Mouse (Mus musculus) embryonic facial prominence, embryonic 12.5 days (tissue): ENCODE measurements at regions not wholly inside any gene's neighbourhood (a gene's known extent, or its start where the extent isn't known, plus 50 kb on each side); places are given as distances from the start of the nearest gene placed in this dataset.

Experiments
- ATAC-seq: fragments of 200-750 bp; cut with Nextera tagmentation; 2 replicates; pipeline ENCODE4 v1.8.0; 2017; ENCODE audit not compliant: insufficient number of reproducible peaks, insufficient read depth, low FRiP score, low TSS enrichment
- H3K27ac ChIP-seq: fragments of 300-500 bp; sonication (generic); 2 replicates; pipeline ENCODE4 v1.5.1; 2016; ENCODE audit warnings: mild to moderate bottlenecking
- H3K27me3 ChIP-seq: fragments of 300-500 bp; sonication (generic); 2 replicates; pipeline ENCODE4 v1.6.1; 2016; ENCODE audit warnings: mild to moderate bottlenecking, moderate library complexity
- H3K36me3 ChIP-seq: fragments of 300-500 bp; sonication (generic); 2 replicates; pipeline ENCODE4 v1.6.1; 2016; ENCODE audit warnings: mild to moderate bottlenecking
- H3K4me1 ChIP-seq: fragments of 300-500 bp; sonication (generic); 2 replicates; pipeline ENCODE4 v1.6.1; 2016
- H3K4me2 ChIP-seq: fragments of 300-500 bp; sonication (generic); replicated peaks from 2 replicates; pipeline ENCODE4 v1.6.1; 2016; ENCODE audit warnings: mild to moderate bottlenecking, moderate library complexity
- H3K4me3 ChIP-seq: fragments of 300-500 bp; sonication (generic); 2 replicates; pipeline ENCODE4 v1.5.1; 2016; ENCODE audit warnings: mild to moderate bottlenecking
- H3K9ac ChIP-seq: fragments of 300-500 bp; sonication (generic); 2 replicates; pipeline ENCODE4 v1.6.1; 2016; ENCODE audit warnings: mild to moderate bottlenecking, moderate library complexity
- H3K9me3 ChIP-seq: fragments of 300-500 bp; sonication (generic); 2 replicates; pipeline ENCODE4 v1.6.1; 2016; ENCODE audit warnings: mild to moderate bottlenecking, moderate library complexity
- WGBS: fragments of 180-500 bp; shearing (Covaris S2); methylation state at CpG from one replicate; pipeline ENCODE4 v1.1.7; 2016; 5-methylcytosine and 5-hydroxymethylcytosine counted together

DNA sequence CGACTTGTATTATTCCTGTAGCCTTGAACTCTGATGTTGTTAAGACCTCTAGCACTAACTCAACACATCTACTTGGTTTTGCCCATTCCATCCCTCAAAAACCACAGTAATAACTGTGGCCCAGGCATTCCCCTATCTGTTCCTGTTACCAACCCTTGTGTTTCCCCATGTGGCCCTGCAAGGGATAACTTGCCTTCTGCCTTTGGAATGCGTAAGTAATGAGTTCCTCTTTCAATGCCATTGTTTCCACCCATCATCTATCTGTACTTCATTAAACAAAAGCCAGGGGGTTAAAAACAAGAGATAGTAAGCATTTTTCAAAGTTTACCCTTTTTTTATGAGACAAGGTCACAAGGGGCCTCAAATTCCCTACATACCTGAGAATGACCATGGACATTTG, 60.5 kb upstream of the 1110032F04Rik start:
- Histone ChIP-seq H3K9me3 (no peaks in the 10 kb centered on the region), H3K27ac (no peak overlapping the region), H3K4me2 (no peak overlapping the region), H3K36me3 (no peaks in the 10 kb centered on the region), H3K9ac (no peak overlapping the region), H3K4me3 (no peak overlapping the region), H3K4me1 (no peaks in the 10 kb centered on the region), H3K27me3 (no peaks in the 10 kb centered on the region)
- 76% methylated on average over 2 of the region's 2 CpGs for WGBS
- ATAC-seq, result no peak

DNA sequence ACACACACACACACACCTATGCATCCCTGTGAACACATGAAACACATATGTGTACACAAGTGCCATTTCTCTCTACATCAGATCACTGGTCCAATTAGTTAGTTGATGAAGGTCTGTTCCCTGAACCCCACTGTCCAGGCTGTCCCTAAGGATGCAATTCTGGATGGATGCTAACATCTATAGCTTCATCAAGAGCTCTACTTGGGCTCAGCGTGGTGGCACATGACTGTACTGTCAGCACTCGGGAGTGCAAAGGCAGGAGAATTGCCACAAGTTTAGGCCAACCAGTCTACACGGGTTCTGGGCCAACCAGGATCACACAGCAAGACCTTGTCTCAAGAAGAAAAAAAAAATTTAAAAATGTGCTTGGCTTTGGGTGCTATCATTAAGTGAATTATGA, 55.9 kb upstream of the 1110032F04Rik start:
- WGBS, result 90% methylated on average over 3 of the region's 3 CpGs
- Histone ChIP-seq H3K9ac (no peak overlapping the region), H3K27ac (no peak overlapping the region), H3K9me3 (no peaks in the 10 kb centered on the region), H3K36me3 (no peaks in the 10 kb centered on the region), H3K4me1 (no peaks in the 10 kb centered on the region), H3K4me2 (no peak overlapping the region), H3K27me3 (no peaks in the 10 kb centered on the region), H3K4me3 (no peak overlapping the region)
- ATAC-seq, result no peak

DNA sequence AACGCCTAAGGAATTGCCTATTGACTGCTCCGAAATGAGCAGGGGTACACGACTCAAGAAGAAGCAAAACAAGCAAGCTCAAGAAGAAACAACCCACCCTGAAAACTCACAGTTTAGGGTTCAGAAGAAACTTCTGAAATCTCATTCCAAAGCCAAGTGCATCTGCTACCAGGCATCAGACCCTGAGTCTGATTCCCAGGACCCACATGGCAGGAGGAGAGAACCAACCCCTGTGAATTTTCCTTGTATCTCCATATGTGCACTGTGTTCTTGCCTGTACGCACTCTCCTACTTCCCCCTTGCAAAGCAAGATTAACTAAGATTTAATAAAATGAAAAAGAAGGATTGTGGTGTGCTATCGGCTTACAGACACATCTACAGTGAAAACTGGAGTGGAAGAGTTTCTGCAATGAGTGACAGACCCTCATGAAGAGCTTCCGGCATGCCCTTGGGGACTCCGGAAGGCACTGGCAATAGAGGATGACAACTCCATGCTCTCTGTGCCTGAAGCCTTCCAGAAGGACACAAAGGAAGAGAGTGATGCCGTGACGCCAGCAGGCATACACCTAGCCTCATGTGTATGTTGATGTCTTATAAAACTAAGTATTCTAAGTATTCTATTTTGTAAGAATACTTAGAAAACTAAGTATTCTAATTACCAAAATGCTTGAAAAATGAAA, 55.2 kb upstream of the 1110032F04Rik start:
- no peak for ATAC-seq
- H3K4me1 ChIP-seq, result no peaks in the 10 kb centered on the region
- no peak overlapping the region for H3K4me2 ChIP-seq
- 81% methylated on average over 9 of the region's 9 CpGs for WGBS
- no peak overlapping the region for H3K27ac ChIP-seq
- no peak overlapping the region for H3K4me3 ChIP-seq
- no peak overlapping the region for H3K9ac ChIP-seq
- H3K36me3 ChIP-seq, result no peaks in the 10 kb centered on the region
- no peaks in the 10 kb centered on the region for H3K9me3 ChIP-seq
- H3K27me3 ChIP-seq, result no peaks in the 10 kb centered on the region

DNA sequence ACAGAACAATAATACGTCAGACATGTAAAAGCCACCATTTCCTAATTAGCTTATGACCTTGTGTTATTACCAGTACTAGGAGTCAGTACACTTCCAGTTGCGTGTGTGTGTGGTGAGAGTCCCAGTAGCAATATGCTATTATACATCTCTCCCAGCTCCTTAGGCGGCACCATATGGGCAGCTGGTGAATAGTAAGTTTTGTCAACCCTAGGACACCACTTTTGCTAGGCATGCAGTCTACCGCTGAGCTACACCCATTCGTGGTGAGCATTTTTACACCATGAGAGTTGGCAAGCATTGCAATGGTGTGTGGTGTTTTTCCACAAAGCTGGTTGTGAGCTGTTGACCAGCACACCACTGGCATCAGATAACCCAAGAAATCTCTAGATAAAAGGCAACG, 53.8 kb upstream of the 1110032F04Rik start:
- no peaks in the 10 kb centered on the region for H3K4me1 ChIP-seq
- no peak overlapping the region for H3K4me2 ChIP-seq
- no peaks in the 10 kb centered on the region for H3K36me3 ChIP-seq
- no peak overlapping the region for H3K4me3 ChIP-seq
- H3K9me3 ChIP-seq, result no peaks in the 10 kb centered on the region
- no peak for ATAC-seq
- no peaks in the 10 kb centered on the region for H3K27me3 ChIP-seq
- H3K9ac ChIP-seq, result no peak overlapping the region
- WGBS, result 88% methylated on average over 6 of the region's 6 CpGs
- no peak overlapping the region for H3K27ac ChIP-seq

DNA sequence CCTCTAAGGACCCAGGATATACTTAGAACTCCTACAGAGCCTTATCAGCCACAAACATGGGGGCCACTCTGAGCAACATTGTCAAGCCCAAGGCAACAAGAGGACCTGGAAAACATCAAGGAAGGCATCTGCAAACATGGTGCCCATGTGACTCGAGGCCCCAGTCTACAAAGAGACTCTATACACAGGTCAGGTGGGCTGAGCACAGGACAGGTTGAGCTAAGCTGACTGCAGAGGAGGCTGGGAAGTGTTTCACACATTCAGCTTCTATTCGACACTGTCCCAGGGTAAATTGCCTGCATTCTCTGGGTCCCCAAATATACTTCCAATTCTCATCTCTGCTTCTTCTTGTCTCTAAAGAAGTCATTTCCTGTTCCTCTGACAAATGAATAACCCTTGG, 52.1 kb upstream of the 1110032F04Rik start:
- H3K27me3 ChIP-seq, result no peaks in the 10 kb centered on the region
- 62% methylated on average over 2 of the region's 2 CpGs for WGBS

More for the DNA sequence above, 52.1 kb upstream of the 1110032F04Rik start:
- H3K36me3 ChIP-seq, result no peaks in the 10 kb centered on the region
- H3K4me1 ChIP-seq, result no peaks in the 10 kb centered on the region
- H3K4me2 ChIP-seq, result no peak overlapping the region
- no peak overlapping the region for H3K4me3 ChIP-seq
- no peak overlapping the region for H3K27ac ChIP-seq
- H3K9me3 ChIP-seq, result no peaks in the 10 kb centered on the region
- no peak overlapping the region for H3K9ac ChIP-seq
- no peak for ATAC-seq
